Mouse (Mus musculus) cerebellum, adult 9-10 months (tissue): ENCODE results near the gene Ankrd53.
A peak's percentile ranks its signal among the peaks of the same experiment; 100 is the strongest.

ENCODE experiments used
- DNase-seq: peaks from one replicate; pipeline ENCODE4 v3.0.0; 2022

The Ankrd53 gene

GRCm38 (mm10) chr6:83762344-83762743 lies at the start of gene Ankrd53:
Ankrd53 (plus strand) TSS chr6:83762644.
- DNase-seq = no peak

- DNase-seq = no peak
These were observed 48.9 kb upstream of the Ankrd53 start for GRCm38 (mm10) chr6:83713271-83714136.

GRCm38 (mm10) chr6:83714221-83715123 lies 48.0 kb upstream of the Ankrd53 start:
- no peak for DNase-seq

GRCm38 (mm10) chr6:83715461-83716196 lies 46.8 kb upstream of the Ankrd53 start:
- DNase-seq = no peak

- no peak for DNase-seq
These were observed 45.4 kb upstream of the Ankrd53 start for GRCm38 (mm10) chr6:83717026-83717425.

- DNase-seq = no peak
These were observed 39.9 kb upstream of the Ankrd53 start for GRCm38 (mm10) chr6:83722526-83722925.

GRCm38 (mm10) chr6:83727178-83727577 lies 35.3 kb upstream of the Ankrd53 start:
- no peak for DNase-seq

- DNase-seq = no peak
These were observed 34.0 kb upstream of the Ankrd53 start for GRCm38 (mm10) chr6:83728488-83728887.

- DNase-seq = no peak
These were observed 33.0 kb upstream of the Ankrd53 start for GRCm38 (mm10) chr6:83729350-83729970.

- peak; percentile 31 for DNase-seq
These were observed 31.3 kb upstream of the Ankrd53 start for GRCm38 (mm10) chr6:83731128-83731527.

- no peak for DNase-seq
These were observed 25.1 kb upstream of the Ankrd53 start for GRCm38 (mm10) chr6:83737311-83737710.

- no peak for DNase-seq
These were observed 23.8 kb upstream of the Ankrd53 start for GRCm38 (mm10) chr6:83738596-83738995.

- DNase-seq = no peak
These were observed 19.7 kb upstream of the Ankrd53 start, which contains the start of gene Atp6v1b1 for GRCm38 (mm10) chr6:83742761-83743160. Atp6v1b1 (plus strand) TSS chr6:83742990.

- DNase-seq = no peak
These were observed 19.2 kb upstream of the Ankrd53 start for GRCm38 (mm10) chr6:83743212-83743611.

GRCm38 (mm10) chr6:83744126-83744525 lies 18.3 kb upstream of the Ankrd53 start:
- DNase-seq = no peak

GRCm38 (mm10) chr6:83744557-83744956 lies 17.9 kb upstream of the Ankrd53 start:
- no peak for DNase-seq

- no peak for DNase-seq
These were observed 17.0 kb upstream of the Ankrd53 start for GRCm38 (mm10) chr6:83745466-83745865.

- DNase-seq = no peak
These were observed 13.2 kb upstream of the Ankrd53 start for GRCm38 (mm10) chr6:83749286-83749685.

- DNase-seq = peak; percentile 32
These were observed 12.2 kb upstream of the Ankrd53 start for GRCm38 (mm10) chr6:83750171-83750684.

GRCm38 (mm10) chr6:83756051-83756450 lies 6.4 kb upstream of the Ankrd53 start:
- no peak for DNase-seq

- DNase-seq = no peak
These were observed 512 bp downstream of the Ankrd53 start for GRCm38 (mm10) chr6:83762880-83763431.

- DNase-seq = no peak
These were observed 4.5 kb downstream of the Ankrd53 start for GRCm38 (mm10) chr6:83766982-83767381.
